ENCODE assay signal across 18 mouse cellular contexts in genomic region chr14:28321916-28322534, GRCm38 (mm10).
A peak's percentile ranks its signal among the peaks of the same experiment; 100 is the strongest.
DNase-seq lines count a peak whose midpoint lies in the region; TF ChIP-seq lines count a peak whose summit lies in the region.
"Had no signal": no experiment of that assay in that cellular context is flagged by ENCODE, and none has a peak within 500 bp of the region (broad histone marks: within the 10 kb centered on the region; RNA-seq: fewer than 3 reads in every experiment).

No protein-coding gene starts in this region.

- H3K9ac ChIP-seq in heart, adult 2 months (ENCODE audit: low read depth, low read length) = no peak overlapping the region
- H3K9ac ChIP-seq: forebrain, embryonic 13.5 days; hindbrain, embryonic 14.5 days; lung, embryonic 15.5 days had no signal

- intact Hi-C loops in heart, adult 2 months (cut with DNase I) = no loop called here
- intact Hi-C loops in heart, postnatal 14 days (cut with DNase I) = no loop called here

- H3K36me3 ChIP-seq in heart, adult 2 months (ENCODE audit: control insufficient read depth, insufficient read depth, low read length) = no peaks in the 10 kb centered on the region
- H3K36me3 ChIP-seq in heart, embryonic 10.5 days = no peaks in the 10 kb centered on the region
- H3K36me3 ChIP-seq: lung, embryonic 15.5 days had no signal

- TF ChIP-seq EP300 in heart, adult 2 months (IDR thresholded peaks at IDR 0.05; ENCODE audit: insufficient read depth, low read depth, low read length) = no peak

- peak; percentile 44 for TF ChIP-seq CTCF in heart, adult 2 months (IDR thresholded peaks at IDR 0.05)

- no peaks in the 10 kb centered on the region for H3K79me2 ChIP-seq in heart, adult 2 months (replicated peaks; ENCODE audit: control insufficient read depth, insufficient read depth, low read length)

- WGBS in heart, adult 2 months = 70% methylated on average over 5 of the region's 5 CpGs
- 90% methylated on average over 5 of the region's 5 CpGs for WGBS in heart, embryonic 10.5 days

- H3K27me3 ChIP-seq in heart, adult 2 months (ENCODE audit: control insufficient read depth, insufficient read depth, low read length) = no peaks in the 10 kb centered on the region
- 0 out of 2 replicates have a peak, but pooled peaks cover 4% of the 10 kb centered on the region for H3K27me3 ChIP-seq in heart, embryonic 10.5 days (ENCODE audit: insufficient read depth, poor library complexity, severe bottlenecking)
- H3K27me3 ChIP-seq: forebrain, embryonic 13.5 days; lung, embryonic 15.5 days had no signal

- DNase-seq in heart, adult 2 months = peak in 1 of 2 experiments; percentile 41
- DNase-seq in heart, embryonic 10.5 days (ENCODE audit: low spot score) = no peak
- peak; percentile 19 for DNase-seq in lung, postnatal 10 days
- DNase-seq in lung, adult 18-20 months = no peak
- DNase-seq in adipocyte (ENCODE audit: low spot score) = peak; percentile 8
- peak; percentile 4 to 14 for DNase-seq in heart, postnatal 14 days
- no peak for DNase-seq in natural killer cell, adult 2 months (ENCODE audit: low spot score in 2 of 2)
- no peak for DNase-seq in spleen, adult 18-20 months
- DNase-seq: adrenal gland, postnatal 10 days; B cell, adult 2 months; cerebellum, adult 9-11 months; embryo, embryonic 11 days; kidney, adult 9 months; right cerebral cortex, postnatal 14 days; thymus, adult 18-20 months had no signal

- no peak for TF ChIP-seq POLR2A in heart, adult 2 months (IDR thresholded peaks at IDR 0.05; ENCODE audit: insufficient read depth, low read depth, low read length)

- no peak overlapping the region for H3K27ac ChIP-seq in heart, adult 2 months
- H3K27ac ChIP-seq in heart, embryonic 10.5 days = no peak overlapping the region
- H3K27ac ChIP-seq: forebrain, embryonic 13.5 days; hindbrain, embryonic 14.5 days; lung, embryonic 15.5 days had no signal

- H3K4me3 ChIP-seq in heart, adult 2 months = no peak overlapping the region
- no peak overlapping the region for H3K4me3 ChIP-seq in heart, embryonic 10.5 days
- H3K4me3 ChIP-seq: forebrain, embryonic 13.5 days; lung, embryonic 15.5 days had no signal

- H3K9me3 ChIP-seq in heart, embryonic 10.5 days = no peaks in the 10 kb centered on the region
- H3K9me3 ChIP-seq: forebrain, embryonic 13.5 days; lung, embryonic 15.5 days had no signal

- H3K4me1 ChIP-seq in heart, adult 2 months (ENCODE audit: control insufficient read depth, insufficient read depth, low read length) = no peaks in the 10 kb centered on the region
- 0 out of 2 replicates have a peak, but pooled peaks cover 3% of the 10 kb centered on the region for H3K4me1 ChIP-seq in heart, embryonic 10.5 days
- H3K4me1 ChIP-seq: forebrain, embryonic 13.5 days; lung, embryonic 15.5 days had no signal

Comparison
In these comparisons a context has a peak if more than half of its experiments do, and no peak if none do; other contexts are left out.
1. DNase-seq: peak in lung, postnatal 10 days (single experiment), adipocyte (single experiment) and heart, postnatal 14 days (2 of 2); none in heart, embryonic 10.5 days (single experiment), lung, adult 18-20 months (0 of 2), natural killer cell, adult 2 months (0 of 2) and spleen, adult 18-20 months (0 of 2).